Mouse (Mus musculus) heart, postnatal 0 days (tissue): ENCODE measurements around the gene Plxna4. TPM values are rescaled to one million over a fixed set of nuclear protein-coding genes. Genes with fewer than 3 reads are reported as not detected.

Source experiments
- ATAC-seq: fragments of 200-750 bp; cut with Nextera tagmentation; 2 replicates; pipeline ENCODE4 v1.8.0; 2017; ENCODE audit warnings: low read depth, moderate number of reproducible peaks, moderate library complexity; ENCODE audit not compliant: insufficient read depth
- DNase-seq: peaks from one replicate; pipeline ENCODE4 v3.0.0-alpha.2; 2016; ENCODE audit warnings: low spot score
- H3K27ac ChIP-seq: fragments of 300-500 bp; sonication (generic); 2 replicates; pipeline ENCODE4 v1.5.1; 2014; ENCODE audit warnings: low read depth, mild to moderate bottlenecking
- H3K27me3 ChIP-seq: fragments of 300-500 bp; sonication (generic); 2 replicates; pipeline ENCODE4 v1.6.1; 2014; ENCODE audit warnings: low read length, mixed read lengths; ENCODE audit not compliant: control insufficient read depth, insufficient read depth
- H3K36me3 ChIP-seq: fragments of 300-500 bp; sonication (generic); replicated peaks from 2 replicates; pipeline ENCODE4 v1.6.1; 2014; ENCODE audit warnings: low read length, mixed read lengths; ENCODE audit not compliant: control insufficient read depth, insufficient read depth
- H3K4me1 ChIP-seq: fragments of 300-500 bp; sonication (generic); 2 replicates; pipeline ENCODE4 v1.6.1; 2014; ENCODE audit warnings: antibody characterized with exemption; ENCODE audit not compliant: control insufficient read depth, insufficient read depth
- H3K4me2 ChIP-seq: fragments of 300-500 bp; sonication (generic); 2 replicates; pipeline ENCODE4 v1.6.1; 2014; ENCODE audit warnings: low read depth, mild to moderate bottlenecking, low read length, moderate library complexity
- H3K4me3 ChIP-seq: fragments of 300-500 bp; sonication (generic); 2 replicates; pipeline ENCODE4 v1.5.1; 2014; ENCODE audit warnings: low read depth, low read length
- H3K9ac ChIP-seq: fragments of 300-500 bp; sonication (generic); replicated peaks from 2 replicates; pipeline ENCODE4 v1.6.1; 2014; ENCODE audit warnings: low read depth, low read length, mixed read lengths
- H3K9me3 ChIP-seq: fragments of 300-500 bp; sonication (generic); replicated peaks from 2 replicates; pipeline ENCODE4 v1.6.1; 2016; ENCODE audit warnings: low read length; ENCODE audit not compliant: control insufficient read depth
- CTCF ChIP-seq: IDR thresholded peaks from 2 replicates; pipeline ENCODE4 v1.5.1; 2016; ENCODE audit warnings: antibody characterized with exemption, control low read depth, low read depth
- EP300 ChIP-seq: IDR thresholded peaks from 2 replicates; pipeline ENCODE4 v1.6.1; 2016; ENCODE audit warnings: antibody characterized with exemption, low read depth
- whole genome bisulfite sequencing: fragments of 180-500 bp; shearing (Covaris S2); extraction: QIAGEN DNeasy Blood & Tissue Kit; methylation state at CpG from one replicate; pipeline ENCODE4 v1.1.7; 2014; 5-methylcytosine and 5-hydroxymethylcytosine counted together
- polyA plus RNA-seq: library from polyadenylated mRNA; unstranded; fragments of >200 nt; fragmentation: Nextera tagmentation; extraction: Ambion mirVana; gene quantifications from 2 replicates; pipeline ENCODE4 v1.2.1, GENCODE M21; 2015
- total RNA-seq: library from RNA; depleted of rRNA; stranded (reverse); fragments of >200 nt; gene quantifications from 2 replicates; pipeline ENCODE4 v1.2.3, GENCODE M21; 2014; ENCODE audit warnings: low replicate concordance

Plxna4 gene
- total and polyA plus RNA-seq, 2 experiments from 2014 or later = 3.7 to 19.2 TPM

DNA sequence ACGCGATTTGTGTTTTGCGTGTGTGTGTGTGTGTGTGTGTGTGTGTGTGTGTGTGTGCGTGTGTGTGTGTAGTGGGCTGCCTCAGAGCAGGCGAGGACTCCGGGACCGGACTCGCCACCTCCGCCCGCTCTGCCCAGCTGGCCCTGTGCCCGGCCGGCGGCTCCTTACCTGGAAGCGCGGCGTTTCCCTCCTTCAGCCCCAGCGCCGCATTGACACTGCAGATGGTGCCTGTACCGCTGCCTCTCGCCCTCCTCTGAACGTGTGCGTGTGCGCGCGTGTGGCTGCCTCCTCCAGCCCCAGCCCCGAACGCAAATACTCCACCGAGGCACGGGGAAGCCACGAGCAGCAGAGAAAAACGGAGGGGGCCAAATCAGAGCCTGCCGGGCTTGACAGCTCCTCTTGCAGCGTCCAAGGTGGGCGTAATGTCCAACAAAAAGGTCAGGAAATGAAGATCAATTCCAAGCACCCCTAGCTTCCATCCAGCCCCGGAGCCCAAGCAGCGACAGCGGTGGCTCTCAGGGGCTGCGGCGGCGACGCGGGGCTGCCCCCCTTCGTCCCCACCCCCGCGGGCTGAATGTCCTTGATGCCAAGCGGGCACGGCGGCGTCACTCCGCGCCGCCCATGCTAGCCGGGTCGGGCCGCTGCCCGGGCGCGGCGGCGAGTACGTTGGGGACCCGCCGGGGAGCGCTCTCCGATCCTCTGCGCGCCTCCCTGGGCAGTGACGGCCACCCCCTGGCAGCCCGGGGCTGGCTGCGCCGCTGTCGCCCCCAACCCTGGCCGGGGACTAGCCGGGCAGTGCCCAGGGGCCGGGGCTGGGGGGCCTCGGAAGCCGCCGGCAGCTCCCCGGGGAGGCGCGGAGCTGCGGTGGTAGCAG lies 619 bp downstream of the Plxna4 start:
- DNase-seq (peak; percentile 33), ATAC-seq (peak; percentile 75)
- Histone ChIP-seq H3K4me3 (peak overlapping the region; percentile 88), H3K4me1 (peaks cover 13% of the 10 kb centered on the region; the same call in 1 of the 2 replicates), H3K27ac (peak overlapping the region; percentile 87), H3K9ac (peak overlapping the region; percentile 81), H3K4me2 (peak overlapping the region; percentile 93), H3K36me3 (no peaks in the 10 kb centered on the region), H3K27me3 (peaks cover 14% of the 10 kb centered on the region), H3K9me3 (no peaks in the 10 kb centered on the region)
- no peak for TF ChIP-seq EP300
- no peak for TF ChIP-seq CTCF
- WGBS = 1% methylated on average over 72 of the region's 82 CpGs

DNA sequence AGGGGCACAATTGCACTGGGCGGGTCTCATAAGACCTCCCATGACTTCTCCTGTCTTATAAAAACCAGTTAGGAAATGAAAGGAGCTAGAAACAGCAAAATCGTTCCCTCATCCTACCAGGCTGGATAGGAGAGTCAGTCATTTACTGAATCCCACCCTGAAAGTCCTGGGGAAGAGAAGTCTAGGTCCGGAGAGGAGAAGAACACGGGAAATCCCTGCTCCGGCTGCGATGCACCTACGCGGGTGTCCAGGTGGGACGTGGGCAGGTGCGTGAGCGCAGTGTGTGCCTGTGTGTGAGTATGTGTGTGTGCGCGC lies 1.2 kb downstream of the Plxna4 start:
- no peaks in the 10 kb centered on the region for H3K36me3 ChIP-seq
- peaks cover 14% of the 10 kb centered on the region for H3K27me3 ChIP-seq
- no peaks in the 10 kb centered on the region for H3K9me3 ChIP-seq
- peak overlapping the region; percentile 81 for H3K9ac ChIP-seq
- peak overlapping the region; percentile 88 for H3K4me3 ChIP-seq
- H3K4me2 ChIP-seq = peak overlapping the region; percentile 93
- H3K4me1 ChIP-seq = peaks cover 13% of the 10 kb centered on the region; the same call in 1 of the 2 replicates
- 2% methylated on average over 13 of the region's 13 CpGs for WGBS
- ATAC-seq (no peak), DNase-seq (no peak)
- 0 out of 2 replicates have a peak overlapping the region, but pooled peaks have one; percentile 87 for H3K27ac ChIP-seq
- TF ChIP-seq CTCF (no peak), EP300 (no peak)

DNA sequence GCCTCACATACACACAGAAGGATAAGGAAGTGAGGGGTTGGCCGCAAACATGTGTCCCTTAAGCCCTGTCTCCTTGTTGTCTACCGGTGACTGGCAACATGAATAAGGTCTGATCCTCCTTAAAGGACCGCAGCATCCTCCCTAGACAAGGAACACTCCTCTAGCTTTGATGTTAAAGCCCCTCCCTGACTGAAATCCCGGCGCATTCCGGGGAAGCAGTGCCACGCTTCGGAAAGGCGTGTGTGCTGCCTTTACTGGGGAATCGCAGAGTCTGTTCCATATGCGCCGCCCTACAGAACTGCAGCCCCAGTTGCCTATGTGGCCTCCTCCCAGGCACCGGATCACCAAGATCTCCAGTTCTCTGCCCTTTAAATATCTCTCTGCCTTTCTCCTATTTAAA lies 1.6 kb downstream of the Plxna4 start:
- ATAC-seq = no peak
- H3K4me1 ChIP-seq = peaks cover 13% of the 10 kb centered on the region; the same call in 1 of the 2 replicates
- no peaks in the 10 kb centered on the region for H3K36me3 ChIP-seq
- no peak overlapping the region for H3K27ac ChIP-seq
- peak overlapping the region; percentile 93 for H3K4me2 ChIP-seq
- peak overlapping the region; percentile 88 for H3K4me3 ChIP-seq
- WGBS = 2% methylated on average over 13 of the region's 13 CpGs
- DNase-seq = peak; percentile 25
- no peaks in the 10 kb centered on the region for H3K9me3 ChIP-seq
- peaks cover 14% of the 10 kb centered on the region for H3K27me3 ChIP-seq
- no peak for TF ChIP-seq CTCF
- TF ChIP-seq EP300 = no peak
- peak overlapping the region; percentile 81 for H3K9ac ChIP-seq

DNA sequence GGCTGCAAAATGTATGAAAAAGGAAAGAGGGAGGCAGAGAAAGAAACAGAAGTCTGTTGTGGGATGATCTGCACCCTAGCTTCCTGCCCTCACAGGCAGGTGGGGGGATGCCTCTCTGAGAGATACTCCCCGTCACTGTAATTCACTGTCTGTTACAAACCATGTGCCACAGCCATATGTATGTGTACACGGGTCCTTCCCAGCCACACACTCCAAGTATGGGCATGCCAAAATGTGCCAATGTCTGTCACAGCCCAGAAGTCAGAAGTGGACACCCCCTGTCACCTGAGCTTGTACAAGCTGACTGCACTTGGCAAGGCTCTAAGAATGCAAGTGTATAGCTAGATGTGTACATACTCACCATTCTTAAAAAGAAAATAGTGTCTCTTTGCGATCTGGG lies 2.8 kb downstream of the Plxna4 start:
- H3K9me3 ChIP-seq = no peaks in the 10 kb centered on the region
- 48% methylated on average over 3 of the region's 3 CpGs for WGBS
- DNase-seq (no peak), ATAC-seq (no peak)
- H3K4me1 ChIP-seq = peaks cover 13% of the 10 kb centered on the region; the same call in 1 of the 2 replicates
- TF ChIP-seq CTCF (no peak), EP300 (no peak)
- no peak overlapping the region for H3K4me3 ChIP-seq
- peaks cover 11% of the 10 kb centered on the region for H3K27me3 ChIP-seq
- H3K4me2 ChIP-seq = peak overlapping the region; percentile 93
- H3K27ac ChIP-seq = no peak overlapping the region
- H3K9ac ChIP-seq = no peak overlapping the region
- H3K36me3 ChIP-seq = no peaks in the 10 kb centered on the region

GRCm38 (mm10) chr6:32584243-32584880 lies 3.6 kb downstream of the Plxna4 start:
- WGBS = 55% methylated on average over 5 of the region's 5 CpGs
- H3K9me3 ChIP-seq = no peaks in the 10 kb centered on the region
- TF ChIP-seq EP300 (no peak), CTCF (peak; percentile 29; the same call in 1 of the 2 replicates)
- H3K9ac ChIP-seq = no peak overlapping the region
- ATAC-seq (no peak), DNase-seq (no peak)
- H3K4me3 ChIP-seq = no peak overlapping the region
- H3K36me3 ChIP-seq = no peaks in the 10 kb centered on the region
- peaks cover 4% of the 10 kb centered on the region; the same call in 1 of the 2 replicates for H3K27me3 ChIP-seq
- H3K4me2 ChIP-seq = peak overlapping the region; percentile 21; the same call in 1 of the 2 replicates
- H3K27ac ChIP-seq = no peak overlapping the region
- peaks cover 13% of the 10 kb centered on the region; the same call in 1 of the 2 replicates for H3K4me1 ChIP-seq
